Mouse (Mus musculus) olfactory bulb, adult 2 months (tissue): ENCODE results near the gene Dicer1.

Experiments
- CTCF ChIP-seq: fragments of 200-500 bp; IDR thresholded peaks from 2 replicates; pipeline ENCODE4 v1.5.1; 2012; ENCODE audit warnings: low read depth, mild to moderate bottlenecking, low read length, moderate library complexity; ENCODE audit not compliant: insufficient read depth
- POLR2A ChIP-seq: fragments of 200-500 bp; IDR thresholded peaks from 2 replicates; pipeline ENCODE4 v1.6.1; 2012; ENCODE audit warnings: mild to moderate bottlenecking, low read depth, low read length, moderate library complexity; ENCODE audit not compliant: insufficient read depth

- TF ChIP-seq CTCF = no peak
- no peak for TF ChIP-seq POLR2A
These were observed 43.2 kb upstream of the Dicer1 start for GRCm38 (mm10) chr12:104794957-104795356.
